Mouse (Mus musculus): ENCODE results near the gene Capn13. TPM values are rescaled to one million over a fixed set of nuclear protein-coding genes. Genes with fewer than 3 reads are reported as not detected.
A peak's percentile ranks its signal among the peaks of the same experiment; 100 is the strongest.

The Capn13 gene
- polyA plus RNA-seq, 1 experiment from 2014 or later = not detected

GRCm38 (mm10) chr17:73329071-73329470 lies 71.6 kb downstream of the Capn13 start:
- no peak for ATAC-seq (ENCODE audit: low FRiP score)
- Histone ChIP-seq H3K4me3 (no peak overlapping the region), H3K36me3 (no peaks in the 10 kb centered on the region), H3K4me2 (replicated peaks) (no peak overlapping the region), H3K9ac (no peak overlapping the region), H3K4me1 (peaks cover 16% of the 10 kb centered on the region; the same call in 1 of the 2 replicates), H3K27me3 (no peaks in the 10 kb centered on the region), H3K27ac (no peak overlapping the region), H3K9me3 (replicated peaks) (no peaks in the 10 kb centered on the region)
- 78% methylated on average over 5 of the region's 5 CpGs for WGBS

GRCm38 (mm10) chr17:73325314-73325713 lies 75.4 kb downstream of the Capn13 start:
- Histone ChIP-seq H3K4me1 (peaks cover 20% of the 10 kb centered on the region; the same call in 1 of the 2 replicates), H3K36me3 (no peaks in the 10 kb centered on the region), H3K4me2 (replicated peaks) (no peak overlapping the region), H3K27ac (peak overlapping the region; percentile 55; the same call in 1 of the 2 replicates), H3K9me3 (replicated peaks) (no peaks in the 10 kb centered on the region), H3K27me3 (no peaks in the 10 kb centered on the region), H3K4me3 (no peak overlapping the region), H3K9ac (no peak overlapping the region)
- peak; percentile 63 for ATAC-seq (ENCODE audit: low FRiP score)
- 18% methylated on average over 6 of the region's 6 CpGs for WGBS

- H3K4me2 ChIP-seq (replicated peaks) = no peak overlapping the region
- peak; percentile 51; the same call in 1 of the 2 replicates for ATAC-seq (ENCODE audit: low FRiP score)
- 44% methylated on average over 6 of the region's 6 CpGs for WGBS
Measured at GRCm38 (mm10) chr17:73324732-73325131, 75.9 kb downstream of the Capn13 start.

GRCm38 (mm10) chr17:73323981-73324380 lies 76.7 kb downstream of the Capn13 start:
- 79% methylated on average over 3 of the region's 3 CpGs for WGBS
- H3K4me3 ChIP-seq = no peak overlapping the region
- H3K9me3 ChIP-seq (replicated peaks) = no peaks in the 10 kb centered on the region

More at GRCm38 (mm10) chr17:73324732-73325131, 75.9 kb downstream of the Capn13 start:
- H3K9ac ChIP-seq = no peak overlapping the region
- no peak overlapping the region for H3K4me3 ChIP-seq
- no peaks in the 10 kb centered on the region for H3K27me3 ChIP-seq
- H3K9me3 ChIP-seq (replicated peaks) = no peaks in the 10 kb centered on the region
- peaks cover 20% of the 10 kb centered on the region; the same call in 1 of the 2 replicates for H3K4me1 ChIP-seq
- peak overlapping the region; percentile 55; the same call in 1 of the 2 replicates for H3K27ac ChIP-seq
- no peaks in the 10 kb centered on the region for H3K36me3 ChIP-seq

GRCm38 (mm10) chr17:73314786-73315185 lies 85.9 kb downstream of the Capn13 start:
- Histone ChIP-seq H3K4me1 (no peaks in the 10 kb centered on the region), H3K4me2 (replicated peaks) (no peak overlapping the region), H3K4me3 (no peak overlapping the region), H3K9me3 (replicated peaks) (no peaks in the 10 kb centered on the region), H3K9ac (no peak overlapping the region), H3K36me3 (no peaks in the 10 kb centered on the region), H3K27me3 (no peaks in the 10 kb centered on the region), H3K27ac (no peak overlapping the region)
- 93% methylated on average over 13 of the region's 13 CpGs for WGBS
- no peak for ATAC-seq (ENCODE audit: low FRiP score)

More at GRCm38 (mm10) chr17:73323981-73324380, 76.7 kb downstream of the Capn13 start:
- no peaks in the 10 kb centered on the region for H3K27me3 ChIP-seq
- peaks cover 20% of the 10 kb centered on the region; the same call in 1 of the 2 replicates for H3K4me1 ChIP-seq
- no peak for ATAC-seq (ENCODE audit: low FRiP score)
- H3K27ac ChIP-seq = no peak overlapping the region
- no peak overlapping the region for H3K4me2 ChIP-seq (replicated peaks)
- no peaks in the 10 kb centered on the region for H3K36me3 ChIP-seq
- H3K9ac ChIP-seq = no peak overlapping the region

- Histone ChIP-seq H3K4me3 (no peak overlapping the region), H3K9ac (no peak overlapping the region), H3K4me2 (replicated peaks) (no peak overlapping the region), H3K27me3 (no peaks in the 10 kb centered on the region), H3K27ac (no peak overlapping the region), H3K9me3 (replicated peaks) (no peaks in the 10 kb centered on the region), H3K4me1 (peaks cover 4% of the 10 kb centered on the region; the same call in 1 of the 2 replicates), H3K36me3 (no peaks in the 10 kb centered on the region)
- ATAC-seq (ENCODE audit: low FRiP score) = no peak
- 88% methylated on average over 5 of the region's 5 CpGs for WGBS
Measured at GRCm38 (mm10) chr17:73311491-73311890, 89.2 kb downstream of the Capn13 start.

GRCm38 (mm10) chr17:73308691-73309090 lies 92.0 kb downstream of the Capn13 start:
- ATAC-seq (ENCODE audit: low FRiP score) = no peak
- Histone ChIP-seq H3K9ac (no peak overlapping the region), H3K36me3 (no peaks in the 10 kb centered on the region), H3K4me2 (replicated peaks) (no peak overlapping the region), H3K4me3 (no peak overlapping the region), H3K9me3 (replicated peaks) (no peaks in the 10 kb centered on the region), H3K27ac (no peak overlapping the region), H3K4me1 (peaks cover 8% of the 10 kb centered on the region; the same call in 1 of the 2 replicates), H3K27me3 (0 out of 2 replicates have a peak, but pooled peaks cover 4% of the 10 kb centered on the region)
- WGBS = 82% methylated on average over 4 of the region's 4 CpGs

GRCm38 (mm10) chr17:73306626-73307025 lies 94.0 kb downstream of the Capn13 start:
- Histone ChIP-seq H3K9me3 (replicated peaks) (no peaks in the 10 kb centered on the region), H3K27me3 (0 out of 2 replicates have a peak, but pooled peaks cover 4% of the 10 kb centered on the region), H3K27ac (no peak overlapping the region), H3K4me3 (no peak overlapping the region), H3K36me3 (no peaks in the 10 kb centered on the region), H3K4me2 (replicated peaks) (no peak overlapping the region), H3K9ac (no peak overlapping the region), H3K4me1 (peaks cover 8% of the 10 kb centered on the region; the same call in 1 of the 2 replicates)
- 44% methylated on average over 7 of the region's 7 CpGs for WGBS
- no peak for ATAC-seq (ENCODE audit: low FRiP score)

GRCm38 (mm10) chr17:73305622-73306021 lies 95.0 kb downstream of the Capn13 start:
- no peak overlapping the region for H3K27ac ChIP-seq
- WGBS = 62% methylated on average over 9 of the region's 9 CpGs
- no peaks in the 10 kb centered on the region for H3K36me3 ChIP-seq

GRCm38 (mm10) chr17:73304086-73304812 lies 96.4 kb downstream of the Capn13 start:
- ATAC-seq (ENCODE audit: low FRiP score) = no peak
- no peaks in the 10 kb centered on the region for H3K9me3 ChIP-seq (replicated peaks)
- WGBS = 63% methylated on average over 19 of the region's 19 CpGs

More at GRCm38 (mm10) chr17:73305622-73306021, 95.0 kb downstream of the Capn13 start:
- ATAC-seq (ENCODE audit: low FRiP score) = no peak
- no peak overlapping the region for H3K4me3 ChIP-seq
- 0 out of 2 replicates have a peak, but pooled peaks cover 4% of the 10 kb centered on the region for H3K27me3 ChIP-seq
- no peak overlapping the region for H3K9ac ChIP-seq
- H3K9me3 ChIP-seq (replicated peaks) = no peaks in the 10 kb centered on the region
- no peak overlapping the region for H3K4me2 ChIP-seq (replicated peaks)
- H3K4me1 ChIP-seq = peaks cover 8% of the 10 kb centered on the region; the same call in 1 of the 2 replicates

GRCm38 (mm10) chr17:73303676-73304075 lies 97.0 kb downstream of the Capn13 start:
- no peaks in the 10 kb centered on the region for H3K36me3 ChIP-seq
- WGBS = 70% methylated on average over 13 of the region's 13 CpGs
- H3K27ac ChIP-seq = no peak overlapping the region
- no peak overlapping the region for H3K4me2 ChIP-seq (replicated peaks)
- H3K9me3 ChIP-seq (replicated peaks) = no peaks in the 10 kb centered on the region
- ATAC-seq (ENCODE audit: low FRiP score) = no peak
- no peak overlapping the region for H3K9ac ChIP-seq
- H3K4me1 ChIP-seq = peaks cover 8% of the 10 kb centered on the region; the same call in 1 of the 2 replicates
- 0 out of 2 replicates have a peak, but pooled peaks cover 4% of the 10 kb centered on the region for H3K27me3 ChIP-seq
- H3K4me3 ChIP-seq = no peak overlapping the region

More at GRCm38 (mm10) chr17:73304086-73304812, 96.4 kb downstream of the Capn13 start:
- Histone ChIP-seq H3K27me3 (0 out of 2 replicates have a peak, but pooled peaks cover 4% of the 10 kb centered on the region), H3K27ac (no peak overlapping the region), H3K4me2 (replicated peaks) (no peak overlapping the region), H3K4me1 (peaks cover 8% of the 10 kb centered on the region; the same call in 1 of the 2 replicates), H3K9ac (no peak overlapping the region), H3K4me3 (no peak overlapping the region), H3K36me3 (no peaks in the 10 kb centered on the region)

- no peak overlapping the region for H3K27ac ChIP-seq
- no peaks in the 10 kb centered on the region for H3K9me3 ChIP-seq (replicated peaks)
- no peaks in the 10 kb centered on the region for H3K36me3 ChIP-seq
- H3K27me3 ChIP-seq = 0 out of 2 replicates have a peak, but pooled peaks cover 4% of the 10 kb centered on the region
- no peak overlapping the region for H3K4me3 ChIP-seq
- no peak overlapping the region for H3K4me2 ChIP-seq (replicated peaks)
- ATAC-seq (ENCODE audit: low FRiP score) = peak; percentile 38; the same call in 1 of the 2 replicates
- H3K4me1 ChIP-seq = peaks cover 8% of the 10 kb centered on the region; the same call in 1 of the 2 replicates
- 28% methylated on average over 5 of the region's 5 CpGs for WGBS
- no peak overlapping the region for H3K9ac ChIP-seq
Measured at GRCm38 (mm10) chr17:73303217-73303616, 97.4 kb downstream of the Capn13 start.

Measured in hindbrain, embryonic 12.5 days (tissue).